Mouse (Mus musculus): Measurements from ENCODE around the gene Tnk2. TPM values are rescaled to one million over a fixed set of nuclear protein-coding genes. Genes with fewer than 3 reads are reported as not detected.

Tnk2 gene
- polyA plus RNA-seq, 1 experiment: 106 TPM

DNA sequence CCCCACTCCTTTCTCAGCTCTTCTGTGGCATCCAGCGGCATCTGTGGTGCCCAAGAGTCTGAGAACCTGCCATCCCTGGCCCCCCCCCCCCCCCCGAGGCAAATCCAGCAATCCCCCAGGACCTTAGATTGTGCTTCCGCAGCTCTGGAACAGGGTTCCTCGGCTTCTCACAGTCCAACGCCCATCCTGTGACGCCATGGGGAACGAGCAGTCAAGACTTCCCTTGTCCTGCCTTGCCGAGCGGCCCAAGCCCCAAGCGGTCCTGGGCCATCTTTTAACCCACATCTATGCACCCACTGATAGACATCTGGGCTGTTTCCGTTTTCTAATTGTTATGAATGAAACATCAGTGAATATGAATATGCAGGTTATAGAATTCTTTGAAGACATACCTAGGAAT is 68.5 kb downstream of the Tnk2 start:
- no peak for DNase-seq (ENCODE audit: low spot score)

DNA sequence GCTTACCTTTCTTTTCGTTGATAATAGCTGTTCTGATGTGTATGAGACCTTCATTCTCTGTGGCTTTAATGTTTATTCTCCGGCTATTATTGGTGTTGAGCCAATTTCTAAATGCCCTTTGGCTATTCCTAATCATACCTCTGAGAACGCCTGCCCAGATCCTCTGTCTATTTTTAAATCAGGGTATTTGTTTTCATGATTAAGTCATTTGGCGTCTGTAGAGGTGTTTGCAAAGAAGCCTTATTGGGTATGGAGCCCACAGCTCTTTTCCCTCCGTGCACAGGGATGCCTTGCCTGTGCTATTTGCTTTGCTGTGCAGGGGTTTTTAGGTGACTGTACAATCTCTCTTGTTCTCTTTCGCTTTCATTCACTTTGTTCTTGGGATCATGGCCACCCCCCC is 69.9 kb downstream of the Tnk2 start:
- DNase-seq (ENCODE audit: low spot score): no peak

DNA sequence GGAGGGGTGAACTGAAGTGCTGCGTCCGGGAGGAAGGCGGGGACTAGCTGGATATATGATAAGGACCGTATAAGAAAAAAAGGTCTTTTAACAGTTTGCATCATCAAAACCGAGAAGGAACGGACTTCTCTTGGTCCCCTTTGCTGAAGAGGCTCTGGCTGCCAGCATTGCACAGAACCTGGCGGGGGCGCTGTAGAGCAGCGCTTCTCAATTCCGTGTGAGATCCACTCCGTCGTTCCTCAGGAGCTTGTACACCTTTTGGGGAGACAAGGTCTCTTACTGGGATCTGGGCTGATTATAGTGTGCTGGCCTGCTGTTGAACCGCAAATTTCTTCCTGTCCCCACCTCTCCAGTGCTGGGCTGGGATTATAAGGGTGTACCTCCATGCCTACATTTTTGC is 71.7 kb downstream of the Tnk2 start:
- no peak for DNase-seq (ENCODE audit: low spot score)

DNA sequence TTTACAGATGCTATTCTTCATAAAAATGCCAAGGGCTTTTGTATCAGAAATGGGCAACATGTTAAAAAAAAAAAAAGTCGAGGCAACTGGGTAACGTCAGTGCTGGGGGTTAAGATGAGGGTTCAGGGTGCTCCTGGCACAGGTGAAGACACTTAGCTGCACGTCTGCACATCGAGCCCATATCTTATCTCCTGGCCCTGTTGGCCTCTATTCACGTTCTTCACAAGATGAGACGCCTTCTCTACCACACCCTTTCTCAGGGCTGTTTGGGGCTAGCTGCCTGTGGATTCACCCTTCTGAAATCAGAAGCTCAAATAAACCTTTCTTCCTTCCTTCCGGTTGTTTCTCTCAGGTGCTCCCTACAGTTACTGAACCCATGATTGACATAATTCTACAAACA is 79.5 kb downstream of the Tnk2 start:
- no peak for DNase-seq (ENCODE audit: low spot score)

DNA sequence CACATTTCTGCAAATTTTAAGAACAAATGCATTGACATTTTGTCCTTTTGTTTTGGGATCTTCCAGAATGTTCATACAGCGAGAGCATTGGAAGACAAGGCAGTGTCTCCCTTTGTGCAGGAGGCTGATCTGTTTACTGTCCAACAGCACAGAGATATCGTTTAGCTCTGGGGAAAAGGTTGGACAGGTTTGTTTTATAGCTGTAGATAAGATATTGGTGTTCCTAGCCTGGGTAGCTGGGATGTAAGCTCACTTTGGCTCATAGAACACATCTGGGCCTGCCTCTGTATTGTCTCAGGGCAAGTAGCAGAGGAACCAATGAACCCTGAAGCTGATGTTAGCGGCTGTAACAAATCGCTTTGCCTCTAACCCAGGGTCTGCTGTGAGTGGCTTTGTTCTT is 80.1 kb downstream of the Tnk2 start:
- DNase-seq (ENCODE audit: low spot score): no peak

DNA sequence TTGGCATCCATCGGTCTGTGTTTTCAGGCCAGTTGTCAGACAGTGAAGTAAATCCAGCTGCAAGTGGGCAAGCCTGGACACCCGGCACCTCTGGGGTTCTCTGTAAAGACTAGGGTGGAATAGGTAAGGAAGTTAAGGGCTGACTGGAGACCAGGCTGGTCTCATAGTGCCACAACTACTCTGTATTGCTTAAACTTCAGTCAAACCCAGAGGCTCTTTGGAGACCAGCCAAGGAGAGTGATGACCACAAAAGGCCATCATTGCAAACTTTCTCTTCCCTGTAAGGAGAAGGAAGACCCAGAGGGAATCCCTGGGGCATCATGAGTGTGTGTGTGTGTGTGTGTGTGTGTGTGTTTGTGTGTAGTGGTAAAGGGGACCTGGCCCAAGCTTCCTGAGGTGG is 80.6 kb downstream of the Tnk2 start:
- no peak for DNase-seq (ENCODE audit: low spot score)

DNA sequence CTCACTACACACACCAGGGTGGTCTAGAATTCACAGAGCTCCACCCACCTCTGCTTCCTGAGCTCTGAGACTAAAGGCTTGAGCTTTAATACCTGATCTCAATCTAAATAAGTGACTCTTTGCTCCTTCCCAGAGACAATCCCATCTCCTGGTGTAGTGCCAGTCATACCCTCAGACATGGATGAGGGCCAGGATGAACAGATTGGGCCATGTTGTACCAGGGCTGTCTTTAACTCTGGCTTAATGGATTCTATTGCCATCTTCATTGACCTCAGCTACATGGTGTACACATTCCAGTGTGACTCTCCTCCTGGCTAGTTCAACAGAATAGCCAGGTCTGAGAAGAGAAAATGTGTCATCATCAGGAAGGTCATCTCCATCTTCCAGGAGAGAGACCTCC is 82.8 kb downstream of the Tnk2 start:
- DNase-seq (ENCODE audit: low spot score): no peak

DNA sequence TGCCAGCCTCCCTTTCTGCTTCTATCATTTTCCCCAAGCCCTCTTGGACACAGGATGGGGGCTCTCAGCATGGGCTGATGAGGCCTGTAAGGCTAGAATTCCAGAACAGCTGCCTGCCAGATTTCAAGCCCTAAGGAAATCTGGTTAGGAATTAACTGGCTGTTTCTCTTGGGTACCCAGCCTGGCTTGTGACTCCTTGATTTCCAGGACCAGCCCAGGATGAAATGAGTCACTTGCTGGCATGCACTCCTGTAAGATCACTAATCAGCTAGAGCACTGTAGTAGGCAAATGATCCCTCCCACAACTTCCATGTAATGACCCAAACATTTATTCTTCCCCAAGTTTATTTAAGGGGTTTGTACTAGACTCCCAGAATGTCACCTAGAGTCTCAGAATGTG is 84.6 kb downstream of the Tnk2 start:
- DNase-seq (ENCODE audit: low spot score): no peak

DNA sequence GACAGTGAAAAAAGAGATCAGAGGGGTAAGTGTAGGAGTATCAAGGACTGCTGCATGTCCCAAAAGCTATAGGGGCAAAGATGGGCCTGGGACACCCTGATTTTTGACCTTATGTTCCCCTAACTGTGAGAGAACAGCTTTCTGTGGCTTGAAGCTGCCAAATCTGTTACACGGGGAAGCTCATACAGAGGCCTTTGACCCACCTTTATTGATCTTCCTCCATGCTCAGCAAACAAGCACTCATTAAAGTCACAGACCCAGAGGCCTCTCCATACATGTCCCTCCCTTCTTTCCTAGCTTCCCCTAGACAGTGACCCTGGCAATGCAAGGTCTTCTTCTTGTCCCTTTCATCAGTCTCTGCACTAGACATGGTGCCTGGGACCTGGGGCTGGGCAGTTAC is 85.1 kb downstream of the Tnk2 start:
- no peak for DNase-seq (ENCODE audit: low spot score)

Other genes with a start within 250 kb of the Tnk2 start
- gene Tm4sf19, start 243.4 kb upstream of the Tnk2 start, polyA plus RNA-seq (2012; rRNA removed): 0.06 and 0.12 TPM in 2 replicates
- gene Tctex1d2, start 224.2 kb upstream of the Tnk2 start, polyA plus RNA-seq (2012; rRNA removed): 23.9 and 30.5 TPM in 2 replicates
- 29.3 and 34.0 TPM in 2 replicates for gene Pcyt1a, start 213.0 kb upstream of the Tnk2 start, polyA plus RNA-seq (2012; rRNA removed)
- 0.04 TPM in 1 of 2 replicates, not detected in the other for gene Slc51a, start 156.0 kb upstream of the Tnk2 start, polyA plus RNA-seq (2012; rRNA removed)
- not detected in 2 replicates for gene Zdhhc19, start 147.6 kb upstream of the Tnk2 start, polyA plus RNA-seq (2012; rRNA removed)
- gene Tfrc, start 35.0 kb upstream of the Tnk2 start, polyA plus RNA-seq (2012; rRNA removed): 14.1 and 17.7 TPM in 2 replicates
- gene Muc4, start 92.0 kb downstream of the Tnk2 start, polyA plus RNA-seq (2012; rRNA removed): 0.19 and 0.25 TPM in 2 replicates
- 0.18 and 0.19 TPM in 2 replicates for gene Muc20, start 153.6 kb downstream of the Tnk2 start, polyA plus RNA-seq (2012; rRNA removed)
- not detected in 2 replicates for gene Smbd1, start 166.6 kb downstream of the Tnk2 start, polyA plus RNA-seq (2012; rRNA removed)
- 49.7 and 51.4 TPM in 2 replicates for gene Fyttd1, start 233.6 kb downstream of the Tnk2 start, polyA plus RNA-seq (2012; rRNA removed)
- 38.1 and 38.6 TPM in 2 replicates for gene Rubcn, start 233.9 kb downstream of the Tnk2 start, polyA plus RNA-seq (2012; rRNA removed)

Measured in urinary bladder, adult 2 months (tissue).